Mouse (Mus musculus) ES-Bruce4 (cell line): Measurements from ENCODE around the gene Tsen54. TPM values are rescaled to one million over a fixed set of nuclear protein-coding genes. Genes with fewer than 3 reads are reported as not detected.

ENCODE experiments used
- H3K27ac ChIP-seq: 2 replicates; pipeline ENCODE4 v1.5.1; 2012; ENCODE audit warnings: low read length, inconsistent platforms; ENCODE audit not compliant: insufficient read depth
- H3K27me3 ChIP-seq: 2 replicates; pipeline ENCODE4 v1.6.1; 2012; ENCODE audit warnings: mild to moderate bottlenecking, low read length, inconsistent platforms; ENCODE audit not compliant: control insufficient read depth, poor library complexity, insufficient read depth, severe bottlenecking
- H3K36me3 ChIP-seq: 2 replicates; pipeline ENCODE4 v1.6.1; 2012; ENCODE audit warnings: inconsistent platforms, mild to moderate bottlenecking, low read length, moderate library complexity; ENCODE audit not compliant: control insufficient read depth, poor library complexity, insufficient read depth, severe bottlenecking
- H3K4me1 ChIP-seq: one replicate; pipeline ENCODE4 v1.8.1; 2011; ENCODE audit warnings: low read length; ENCODE audit not compliant: control insufficient read depth, insufficient read depth
- H3K4me3 ChIP-seq: 2 replicates; pipeline ENCODE4 v1.5.1; 2011; ENCODE audit warnings: low read depth, mild to moderate bottlenecking, low read length
- H3K9ac ChIP-seq: 2 replicates; pipeline ENCODE4 v1.6.1; 2012; ENCODE audit warnings: low read depth, mild to moderate bottlenecking, inconsistent platforms; ENCODE audit not compliant: poor library complexity, severe bottlenecking
- H3K9me3 ChIP-seq: replicated peaks from 2 replicates; pipeline ENCODE4 v1.6.1; 2012; ENCODE audit warnings: mild to moderate bottlenecking, low read length, inconsistent platforms; ENCODE audit not compliant: control insufficient read depth, poor library complexity, insufficient read depth, severe bottlenecking
- CTCF ChIP-seq: IDR thresholded peaks from one replicate; pipeline ENCODE4 v1.8.1; 2011; ENCODE audit warnings: low read depth, low read length
- EP300 ChIP-seq: IDR thresholded peaks from 2 replicates; pipeline ENCODE4 v1.6.1; 2011; ENCODE audit warnings: low read depth, low read length; ENCODE audit not compliant: insufficient read depth
- POLR2A ChIP-seq: IDR thresholded peaks from one replicate; pipeline ENCODE4 v1.8.1; 2011; ENCODE audit warnings: low read length; ENCODE audit not compliant: insufficient read depth
- polyA plus RNA-seq: library from polyadenylated mRNA; stranded (reverse); fragments of >200 nt; gene quantifications from 2 replicates; pipeline ENCODE4 v1.2.4, GENCODE M21; 2011; ENCODE audit warnings: low read depth; ENCODE audit not compliant: missing spikeins, insufficient read depth, insufficient read length

Tsen54 gene
- polyA plus RNA-seq, 1 experiment = 26.9 TPM

DNA sequence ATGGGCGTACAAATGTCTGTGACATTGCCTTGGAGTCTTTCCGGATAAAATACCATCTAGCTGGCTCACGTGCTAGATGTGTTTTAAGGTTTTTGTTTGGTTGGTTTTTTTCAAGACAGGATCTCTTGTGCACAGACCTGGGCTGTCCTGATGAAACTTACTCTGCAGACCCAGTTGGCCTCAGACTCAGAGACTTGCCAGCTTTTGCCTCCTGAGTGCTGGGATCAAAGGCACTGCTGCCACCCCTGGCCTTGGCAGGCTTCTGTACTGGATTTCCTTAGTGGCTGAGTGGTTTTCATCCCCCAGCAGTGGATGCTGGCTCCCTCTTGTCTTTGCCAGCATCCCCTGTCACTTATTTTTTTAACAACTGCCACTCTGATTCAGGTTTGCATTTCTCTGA, 45.6 kb upstream of the Tsen54 start:
- H3K36me3 ChIP-seq = no peaks in the 10 kb centered on the region
- H3K27me3 ChIP-seq = no peaks in the 10 kb centered on the region
- H3K4me3 ChIP-seq = no peak overlapping the region
- TF ChIP-seq CTCF (no peak), POLR2A (no peak), EP300 (no peak)
- H3K4me1 ChIP-seq = no peaks in the 10 kb centered on the region
- H3K27ac ChIP-seq = no peak overlapping the region
- no peak overlapping the region for H3K9ac ChIP-seq
- H3K9me3 ChIP-seq = no peaks in the 10 kb centered on the region

DNA sequence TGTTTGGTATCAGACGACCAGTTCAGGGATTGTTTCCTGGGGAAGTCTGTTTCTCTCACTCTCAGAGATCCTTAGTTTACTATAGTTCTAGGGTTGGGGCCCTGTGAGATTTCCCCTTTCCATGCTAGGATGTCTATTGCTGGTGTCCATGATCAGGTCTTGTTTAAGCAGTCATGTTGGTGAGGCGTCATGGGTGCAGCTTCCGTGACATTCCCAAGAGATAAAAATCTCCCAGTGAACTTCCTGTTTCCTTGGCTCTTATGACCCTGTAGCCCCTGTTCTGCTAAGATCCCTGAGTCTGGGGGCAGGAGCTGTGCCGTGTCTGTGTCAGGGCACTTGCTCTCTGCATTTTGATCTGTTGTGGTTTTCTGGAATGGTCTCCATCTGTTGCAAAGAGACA, 39.9 kb upstream of the Tsen54 start:
- Histone ChIP-seq H3K27me3 (no peaks in the 10 kb centered on the region), H3K4me1 (peaks cover 15% of the 10 kb centered on the region), H3K9ac (no peak overlapping the region), H3K4me3 (no peak overlapping the region), H3K27ac (no peak overlapping the region), H3K9me3 (no peaks in the 10 kb centered on the region), H3K36me3 (no peaks in the 10 kb centered on the region)
- TF ChIP-seq EP300 = no peak
- TF ChIP-seq POLR2A = no peak
- TF ChIP-seq CTCF = no peak

DNA sequence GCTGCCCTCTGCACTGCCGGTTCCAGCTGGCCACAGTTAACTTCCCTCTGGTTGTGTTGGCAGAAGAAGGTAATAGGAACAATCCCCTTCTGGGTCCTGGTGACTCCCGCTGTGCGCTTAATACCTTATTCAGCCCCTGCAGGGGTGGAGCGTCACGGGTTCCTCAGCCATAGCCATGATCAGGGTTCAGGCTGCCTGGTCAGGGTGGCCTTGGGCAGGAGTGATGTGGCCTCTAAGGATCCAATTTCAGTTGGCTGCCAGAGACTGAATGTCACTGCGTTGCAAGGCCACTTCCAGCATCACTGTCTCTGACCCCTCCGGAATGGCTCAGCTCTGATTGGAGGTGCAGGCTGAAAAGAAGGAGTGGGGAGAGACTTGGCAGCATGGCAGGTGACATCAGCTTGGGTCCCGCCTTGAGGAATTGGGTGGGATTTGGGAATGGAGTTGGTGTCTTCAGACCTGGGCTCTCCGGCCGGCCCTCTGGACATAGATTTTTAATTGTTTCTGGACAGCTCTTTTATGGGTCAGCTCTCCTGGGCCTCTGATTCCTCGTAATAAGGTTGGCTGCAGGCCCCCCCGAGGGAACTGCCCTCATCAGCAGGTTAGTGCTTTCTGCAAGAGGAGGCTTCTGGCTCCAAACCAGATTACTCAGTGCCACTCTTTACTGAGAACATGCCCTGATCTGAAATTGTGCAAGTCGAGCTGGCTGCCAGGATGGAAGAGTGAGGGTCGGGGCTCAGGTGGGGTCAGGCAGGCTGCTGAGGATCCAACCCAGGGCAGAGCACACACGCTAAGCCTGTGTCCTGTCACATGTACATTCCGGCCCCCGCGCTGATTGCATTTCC, 38.5 kb upstream of the Tsen54 start:
- H3K27ac ChIP-seq = no peak overlapping the region
- H3K4me1 ChIP-seq = peaks cover 20% of the 10 kb centered on the region
- no peaks in the 10 kb centered on the region for H3K36me3 ChIP-seq
- no peaks in the 10 kb centered on the region for H3K9me3 ChIP-seq
- H3K27me3 ChIP-seq = no peaks in the 10 kb centered on the region
- no peak overlapping the region for H3K9ac ChIP-seq
- H3K4me3 ChIP-seq = no peak overlapping the region
- TF ChIP-seq EP300 (no peak), CTCF (no peak), POLR2A (no peak)

DNA sequence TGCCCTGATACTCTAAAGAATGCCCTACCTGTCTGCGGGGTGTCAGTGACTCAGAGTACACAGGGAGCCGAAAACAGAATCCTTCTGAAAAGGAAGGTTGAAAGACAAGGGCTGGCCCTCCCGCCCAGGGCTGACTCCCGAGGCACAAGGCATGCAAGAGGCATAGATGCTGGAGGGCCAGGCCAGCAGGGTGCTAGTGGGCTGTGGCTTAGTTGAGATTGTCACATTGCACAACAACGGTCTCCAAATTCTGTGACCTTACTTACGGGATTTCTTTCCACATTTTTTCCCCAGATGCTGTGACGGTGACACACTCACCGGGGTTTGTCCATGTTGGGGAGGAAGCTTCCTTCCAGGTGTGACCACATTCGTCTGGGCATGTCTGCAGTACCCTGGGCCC, 37.6 kb upstream of the Tsen54 start:
- H3K27ac ChIP-seq = peak overlapping the region; percentile 40
- H3K27me3 ChIP-seq = no peaks in the 10 kb centered on the region
- H3K4me3 ChIP-seq = no peak overlapping the region
- TF ChIP-seq EP300 (0 out of 2 replicates have a peak, but pooled peaks have one; percentile 15), POLR2A (no peak)
- H3K9me3 ChIP-seq = no peaks in the 10 kb centered on the region
- H3K36me3 ChIP-seq = no peaks in the 10 kb centered on the region
- H3K4me1 ChIP-seq = peaks cover 20% of the 10 kb centered on the region
- H3K9ac ChIP-seq = peak overlapping the region; percentile 52

DNA sequence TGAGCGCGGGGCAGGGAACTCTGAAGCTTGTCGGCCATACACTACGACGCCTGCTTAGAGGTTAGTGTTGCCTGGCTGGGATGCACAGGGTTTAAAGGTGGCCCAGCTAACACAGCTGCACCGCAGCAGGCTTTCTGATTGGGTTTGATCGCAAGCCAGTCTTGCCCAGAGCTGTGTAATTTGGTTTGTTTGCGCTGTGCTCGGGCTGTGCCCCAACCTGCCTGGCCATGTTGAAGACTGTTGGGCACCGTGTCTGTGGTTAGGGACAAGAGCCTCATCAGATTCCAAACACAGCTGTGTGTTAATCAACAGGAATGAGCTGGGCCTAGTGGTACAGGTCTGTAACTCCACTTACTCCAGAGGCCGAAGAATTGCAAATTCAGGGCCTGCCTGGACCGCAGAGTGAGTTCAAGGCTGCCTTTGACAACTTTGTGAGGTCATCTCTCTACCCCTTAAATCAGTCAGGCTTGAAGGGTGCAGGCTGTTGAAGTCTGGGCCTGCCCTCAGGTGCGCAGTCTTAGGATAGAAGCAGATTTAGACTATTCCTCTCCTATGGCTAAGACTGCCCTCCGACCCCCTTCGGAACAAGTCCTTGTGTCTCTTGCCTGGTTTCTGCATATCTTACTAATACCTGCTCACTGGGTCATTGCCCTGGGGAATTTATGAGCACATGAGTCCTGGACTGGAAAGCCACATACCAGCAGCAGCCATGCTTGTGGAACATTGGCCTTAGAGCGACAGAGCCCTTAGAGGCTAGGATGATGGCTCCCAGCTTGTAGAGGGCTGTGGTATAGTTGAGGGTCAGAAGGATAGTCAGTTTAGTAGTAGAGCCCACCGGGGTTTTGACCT, 36.8 kb upstream of the Tsen54 start:
- H3K27me3 ChIP-seq = no peaks in the 10 kb centered on the region
- H3K4me3 ChIP-seq = no peak overlapping the region
- peaks cover 20% of the 10 kb centered on the region for H3K4me1 ChIP-seq
- H3K9ac ChIP-seq = peak overlapping the region; percentile 52
- TF ChIP-seq CTCF = no peak
- TF ChIP-seq EP300 = no peak
- TF ChIP-seq POLR2A = no peak
- 0 out of 2 replicates have a peak overlapping the region, but pooled peaks have one; percentile 26 for H3K27ac ChIP-seq
- no peaks in the 10 kb centered on the region for H3K36me3 ChIP-seq
- no peaks in the 10 kb centered on the region for H3K9me3 ChIP-seq

DNA sequence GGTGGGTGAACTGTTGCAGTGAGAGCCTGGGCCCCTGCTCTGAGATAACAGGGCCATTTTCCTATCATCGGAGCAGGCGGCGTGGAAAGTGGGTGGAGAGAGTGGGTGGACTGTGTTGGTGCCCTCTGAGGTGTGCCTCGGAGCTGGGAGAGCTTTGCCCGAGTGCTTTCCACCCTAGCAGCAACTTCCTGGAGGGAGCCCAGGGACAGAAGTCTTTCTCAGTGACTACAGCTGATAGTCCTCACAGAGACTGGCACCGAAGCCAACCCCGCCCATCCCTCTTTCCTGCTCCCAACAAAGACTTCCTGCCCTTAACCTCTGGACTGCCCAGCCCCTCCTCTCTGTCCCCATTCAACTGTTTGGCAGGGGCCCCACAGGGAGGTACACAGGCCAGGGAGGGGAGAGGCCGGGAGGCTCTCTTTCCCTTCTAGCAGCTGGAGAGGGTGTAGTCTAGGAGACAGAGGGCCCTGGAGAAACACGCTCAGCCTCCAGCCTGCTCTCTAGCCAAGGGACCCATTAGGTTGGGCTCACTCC, 35.4 kb upstream of the Tsen54 start:
- no peak overlapping the region for H3K4me3 ChIP-seq
- peaks cover 20% of the 10 kb centered on the region for H3K4me1 ChIP-seq
- no peaks in the 10 kb centered on the region for H3K9me3 ChIP-seq
- no peaks in the 10 kb centered on the region for H3K27me3 ChIP-seq
- H3K36me3 ChIP-seq = no peaks in the 10 kb centered on the region
- H3K9ac ChIP-seq = no peak overlapping the region
- no peak overlapping the region for H3K27ac ChIP-seq
- no peak for TF ChIP-seq EP300
- no peak for TF ChIP-seq POLR2A
- no peak for TF ChIP-seq CTCF
